Mouse (Mus musculus) monocyte, adult 2 months (primary cell): ENCODE data around the gene Meaf6.

Experiments used
- DNase-seq, 2 experiments: peaks; one replicate each; pipeline ENCODE4 v3.0.0; 2022; ENCODE audit warnings: low spot score in 2 of 2, low read depth in 1 of 2

Meaf6 gene

DNA sequence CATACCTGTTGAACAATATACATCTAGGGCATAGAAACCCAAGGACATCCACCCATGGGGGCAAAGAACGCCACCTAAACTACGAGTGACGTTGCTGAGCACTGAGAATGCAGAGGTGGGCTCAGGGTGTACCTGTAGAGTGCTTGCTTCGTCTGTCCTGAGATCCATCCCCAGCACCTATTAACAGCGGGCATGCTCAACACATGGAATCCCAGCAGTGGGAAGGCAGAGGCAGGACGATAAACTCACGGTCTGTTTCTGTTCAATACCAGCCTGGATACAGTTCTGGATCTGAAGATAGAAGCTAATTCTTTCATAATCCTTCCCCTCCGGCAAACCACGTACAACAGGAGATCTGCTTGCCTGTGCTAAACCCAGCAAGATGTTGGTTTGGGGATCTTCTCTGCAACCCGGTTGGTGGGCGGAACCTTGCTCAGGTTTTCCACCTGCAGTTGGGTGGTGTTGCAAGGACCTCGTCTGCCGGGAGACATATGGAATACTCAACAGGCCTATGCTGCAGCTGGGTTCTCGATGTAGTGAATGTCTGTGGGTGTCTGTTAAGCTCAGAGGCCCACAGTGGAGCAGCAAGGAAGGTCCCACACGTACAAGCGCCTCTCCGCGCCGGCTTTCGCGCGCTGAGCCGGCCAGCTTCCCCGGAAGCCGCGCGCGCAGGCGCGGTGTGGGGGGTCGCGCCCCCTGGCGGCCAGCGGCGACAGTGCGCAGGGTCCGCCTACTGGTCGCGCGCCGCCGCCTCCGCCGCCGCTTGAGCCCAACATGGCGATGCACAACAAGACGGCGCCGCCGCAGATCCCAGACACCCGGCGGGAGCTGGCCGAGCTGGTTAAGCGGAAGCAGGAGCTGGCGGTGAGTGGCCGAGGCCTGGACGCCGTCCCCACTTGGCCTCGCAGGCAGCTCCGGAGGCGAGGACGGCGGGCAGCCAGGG is at the start of gene Meaf6:
Meaf6 (plus strand) TSS at position 732 of the 943 bp plus-strand sequence.
- DNase-seq, result peak; percentile 72 to 89

DNA sequence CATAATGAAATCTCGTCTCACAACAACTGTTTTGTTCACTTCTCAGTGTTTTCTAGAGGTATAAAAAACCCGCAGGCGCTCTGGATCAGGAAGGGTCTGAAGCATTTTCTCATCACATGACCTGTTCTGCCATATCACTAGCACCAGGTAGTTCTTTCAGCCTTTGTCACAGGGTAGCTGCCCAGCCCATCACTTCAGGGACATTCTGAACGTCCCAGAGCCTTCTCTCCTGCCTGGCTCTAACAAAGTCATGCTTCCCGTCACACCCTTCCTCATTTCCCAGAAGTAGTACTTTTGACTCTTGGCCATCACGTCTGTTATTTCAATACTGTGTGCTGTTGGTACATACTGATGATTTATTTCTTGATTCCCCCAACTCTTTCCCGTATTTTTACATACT is 40.5 kb upstream of the Meaf6 start:
- DNase-seq, result no peak

- DNase-seq, result peak in 1 of 2 experiments; percentile 40
These were observed 29.5 kb upstream of the Meaf6 start for GRCm38 (mm10) chr4:125055385-125055784.

DNA sequence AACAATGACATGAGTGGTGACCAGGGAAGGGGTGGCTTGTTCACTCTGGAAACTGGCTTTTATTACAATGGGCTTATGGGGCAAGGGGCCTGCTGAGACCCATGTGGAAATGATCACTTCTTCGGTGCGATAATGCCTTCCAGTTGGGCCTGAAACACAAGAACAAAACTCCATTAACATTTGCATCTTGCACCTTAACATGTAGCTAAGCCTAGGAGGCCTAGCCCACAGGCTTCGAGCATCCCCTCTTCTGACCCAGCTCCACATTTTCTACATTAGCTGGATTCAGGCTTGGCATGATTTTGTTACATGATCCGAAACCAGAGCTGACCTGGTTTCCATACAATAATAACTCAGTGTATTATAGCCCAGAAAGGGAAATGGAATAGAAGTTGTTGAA is 28.5 kb upstream of the Meaf6 start:
- no peak for DNase-seq

DNA sequence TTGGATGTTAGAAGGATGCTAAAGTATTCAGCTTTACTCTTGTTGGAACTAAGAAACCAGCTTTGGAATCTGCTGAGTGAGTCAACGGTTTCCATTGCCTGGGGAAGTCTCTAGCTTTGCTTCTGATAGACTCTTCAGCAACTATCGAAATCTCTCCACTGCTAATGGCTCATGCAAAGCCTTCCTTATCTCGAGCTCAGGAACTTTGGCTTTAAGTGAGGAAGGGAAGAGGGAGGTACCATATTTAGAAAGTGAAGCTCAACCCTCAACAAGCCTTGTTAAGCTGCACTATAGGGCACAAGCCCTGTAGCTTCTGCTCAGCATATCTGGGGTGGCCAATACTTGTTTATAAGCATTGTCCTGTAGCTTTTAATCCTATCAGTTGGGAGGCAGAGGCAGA is 27.7 kb upstream of the Meaf6 start:
- DNase-seq, result no peak

- DNase-seq, result no peak
These were observed 26.9 kb upstream of the Meaf6 start for GRCm38 (mm10) chr4:125058033-125058432.

DNA sequence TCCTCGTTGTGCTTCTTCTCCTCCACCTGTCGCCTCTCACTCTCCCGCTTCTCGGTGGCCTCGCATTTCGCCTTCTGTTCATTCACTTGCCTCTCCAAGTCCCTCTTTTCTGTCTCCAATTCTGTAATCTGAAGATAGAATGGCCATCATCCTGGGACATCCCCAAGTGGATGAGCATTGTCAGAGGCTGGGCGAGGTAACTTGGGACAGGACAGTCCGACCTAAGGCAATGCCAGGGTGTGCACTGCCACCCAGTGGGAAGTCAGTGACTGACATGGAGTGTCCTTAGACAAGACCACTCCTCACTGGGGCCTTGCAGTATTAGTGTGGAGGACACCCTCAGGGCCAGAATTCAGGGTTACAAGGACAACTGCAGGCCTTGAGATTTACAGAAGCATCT is 25.9 kb upstream of the Meaf6 start:
- peak in 1 of 2 experiments; percentile 23 for DNase-seq

DNA sequence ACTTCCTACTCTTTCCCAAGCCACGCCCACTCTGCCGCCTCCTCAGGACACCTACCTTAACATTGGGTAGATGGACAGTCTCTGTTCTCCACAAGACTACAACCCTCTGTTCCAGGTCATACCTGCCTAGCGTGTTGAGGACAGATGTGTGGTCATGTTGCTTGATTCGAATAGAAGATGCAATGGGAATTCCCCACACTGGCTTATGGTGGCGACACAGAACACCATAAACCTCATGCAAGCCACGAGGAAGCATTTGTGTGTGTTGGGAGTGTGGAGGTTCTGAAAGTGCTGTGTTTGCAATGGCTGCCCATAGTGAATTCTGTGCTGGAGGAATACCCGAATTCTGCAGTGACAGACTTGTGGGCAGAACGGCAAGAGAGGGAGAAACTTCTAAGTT is 21.1 kb upstream of the Meaf6 start:
- no peak for DNase-seq

- DNase-seq, result peak in 1 of 2 experiments; percentile 29
These were observed 19.2 kb upstream of the Meaf6 start, which contains the start of gene Dnali1 for GRCm38 (mm10) chr4:125065517-125066307. Gene Dnali1 (minus strand): TSS chr4:125065703.

DNA sequence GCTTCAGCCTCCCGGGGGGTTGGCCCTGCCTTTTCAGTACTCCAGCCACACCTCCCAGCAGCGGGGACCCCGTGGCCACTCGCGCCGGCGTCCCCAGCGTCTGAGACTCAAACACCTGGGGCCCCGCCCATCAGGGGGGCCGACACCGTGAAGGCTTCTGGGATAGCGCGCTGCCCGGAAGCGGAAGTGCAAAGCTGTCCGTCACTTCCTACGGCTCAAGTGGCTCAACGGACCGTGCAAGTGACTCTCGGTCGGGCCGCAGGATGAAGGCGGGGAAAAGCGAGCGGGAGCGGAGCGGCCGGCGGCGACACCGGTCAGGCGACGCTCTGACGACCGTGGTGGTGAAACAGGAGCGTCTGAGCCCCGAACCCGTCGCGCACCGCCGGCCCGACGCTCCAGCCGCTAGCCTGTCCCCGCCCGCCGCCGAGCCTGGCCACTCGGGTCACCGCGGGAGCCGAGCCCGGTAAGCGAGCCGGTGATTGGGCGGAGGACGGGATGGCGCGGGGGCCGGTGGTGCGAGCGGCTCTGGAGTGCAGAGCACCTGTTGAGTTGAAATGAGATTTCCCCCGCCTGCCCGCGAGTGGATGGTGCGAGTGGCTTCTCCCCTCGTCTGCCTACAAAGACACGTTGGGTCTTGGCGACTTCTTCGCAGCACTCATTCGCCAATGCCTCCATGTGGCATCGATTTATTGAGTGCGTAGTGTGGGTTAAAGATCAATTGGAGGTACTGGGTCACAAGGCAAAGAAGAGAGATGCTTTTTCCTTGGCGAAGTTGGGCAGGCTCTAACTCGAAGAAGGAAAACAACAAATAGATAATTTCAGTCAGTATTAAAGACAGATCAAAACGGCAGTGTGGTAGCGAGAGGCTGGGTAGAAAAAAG is 18.2 kb upstream of the Meaf6 start, which contains the start of gene Snip1:
Snip1 (plus strand) TSS at position 183 of the 881 bp plus-strand sequence.
- DNase-seq, result peak; percentile 57 to 81

DNA sequence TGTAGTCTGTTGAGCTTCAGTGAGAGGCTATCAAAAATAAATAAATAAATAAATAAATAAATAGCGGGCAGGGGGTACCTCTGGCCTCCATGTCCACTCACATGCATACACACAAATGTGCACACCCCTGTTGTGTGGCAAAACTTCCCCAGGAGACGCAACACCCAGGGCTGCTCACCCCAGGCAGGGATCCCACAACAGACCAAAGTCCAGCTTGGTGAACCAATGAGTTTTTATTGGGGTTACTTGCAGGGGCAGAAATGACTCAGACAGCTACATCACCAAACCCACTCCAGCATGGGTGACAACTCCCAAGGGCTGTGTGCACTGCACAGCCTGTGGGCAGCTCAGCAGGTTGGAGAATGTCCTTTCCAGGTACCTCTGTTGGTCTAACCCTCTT is 7.2 kb upstream of the Meaf6 start:
- DNase-seq, result no peak

- DNase-seq, result no peak
These were observed 6.2 kb upstream of the Meaf6 start for GRCm38 (mm10) chr4:125078698-125079097.

DNA sequence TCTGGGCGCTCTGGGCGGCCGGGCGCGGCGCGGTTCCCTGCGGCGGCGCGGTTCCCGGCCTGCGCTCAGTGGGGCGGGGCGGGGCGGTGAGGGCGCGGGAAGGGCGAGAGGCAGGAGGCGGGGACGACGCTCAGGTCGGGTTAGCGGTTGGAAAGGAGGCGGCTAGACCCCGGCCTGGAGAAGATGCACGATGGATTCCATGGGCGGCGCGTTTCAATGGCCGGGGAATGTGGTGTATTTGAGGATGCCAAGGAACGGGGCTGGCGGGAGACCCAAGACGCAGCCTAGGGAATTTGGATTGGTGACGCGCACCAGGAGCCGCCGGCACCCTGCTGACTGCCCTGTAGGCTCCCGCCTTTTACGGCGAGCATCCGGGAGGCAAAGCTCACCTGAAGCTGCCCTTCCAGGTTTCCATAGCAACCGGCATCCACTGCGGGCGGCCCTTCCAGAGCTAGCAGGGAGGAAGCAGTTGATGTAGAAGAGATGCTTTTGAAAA is 460 bp downstream of the Meaf6 start:
- DNase-seq, result no peak

DNA sequence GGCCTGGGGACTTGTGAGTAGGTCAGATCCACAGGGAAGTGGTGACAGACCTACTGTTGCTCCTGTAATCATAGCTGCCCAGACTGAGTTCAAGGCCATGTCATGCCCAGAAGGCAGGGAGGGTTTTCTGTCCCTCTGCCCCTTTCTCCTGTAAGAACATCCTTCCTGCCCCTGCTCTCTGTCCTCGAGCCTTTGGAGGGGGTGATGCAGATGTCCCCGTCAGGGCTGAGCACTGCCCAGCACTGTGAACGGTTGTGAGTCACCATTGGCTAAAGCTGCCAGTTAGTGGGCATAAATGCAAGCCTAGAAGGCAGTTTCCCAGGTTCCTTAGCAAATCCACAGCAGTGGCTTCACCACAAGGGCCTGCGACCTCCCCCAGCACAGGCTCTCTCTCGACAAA is 8.1 kb downstream of the Meaf6 start:
- no peak for DNase-seq

DNA sequence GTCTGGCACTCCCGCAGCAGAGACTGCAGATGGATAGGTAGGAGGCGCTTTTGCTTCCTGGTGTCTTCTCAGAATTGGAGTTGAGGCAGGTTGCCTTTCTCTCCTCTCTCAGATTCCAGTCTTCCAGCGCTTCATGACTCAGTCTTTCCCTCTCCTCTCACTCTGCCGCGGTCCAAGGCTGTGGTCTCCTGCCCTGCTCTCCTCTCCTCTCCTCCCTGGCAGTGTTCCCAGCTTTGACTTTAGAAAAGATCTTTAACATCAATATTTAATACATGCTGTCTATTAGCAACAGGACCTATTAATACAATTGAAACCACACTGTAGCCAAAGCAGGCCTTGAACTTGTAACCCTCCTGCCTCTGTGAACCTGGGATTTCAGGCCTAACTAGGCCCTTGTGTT is 11.1 kb downstream of the Meaf6 start:
- DNase-seq, result no peak

- no peak for DNase-seq
These were observed 12.5 kb downstream of the Meaf6 start for GRCm38 (mm10) chr4:125097412-125097811.

GRCm38 (mm10) chr4:125099458-125099857 is 14.5 kb downstream of the Meaf6 start:
- peak in 1 of 2 experiments; percentile 65 for DNase-seq

- no peak for DNase-seq
These were observed 16.4 kb downstream of the Meaf6 start for GRCm38 (mm10) chr4:125101334-125101733.

DNA sequence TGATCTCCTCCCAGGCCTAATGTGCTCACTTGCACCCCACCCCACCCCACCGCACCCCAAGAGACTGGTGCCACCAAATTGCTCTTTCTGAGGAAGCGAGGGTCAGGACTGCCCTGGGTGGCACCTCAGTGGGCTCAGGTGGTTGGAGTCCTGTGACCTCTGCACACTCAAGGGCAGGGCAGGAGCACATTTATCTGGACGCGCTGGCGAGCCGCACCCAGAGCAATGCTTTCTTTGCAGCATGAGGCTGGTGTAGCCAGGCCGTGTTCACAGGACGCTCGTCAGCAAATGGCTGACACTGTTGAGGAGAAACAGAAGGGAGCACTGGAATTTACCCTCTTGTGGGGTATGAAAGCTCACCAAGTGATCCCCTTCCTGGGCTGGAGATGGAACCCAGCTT is 20.4 kb downstream of the Meaf6 start:
- DNase-seq, result no peak

GRCm38 (mm10) chr4:125114638-125115037 is 29.7 kb downstream of the Meaf6 start:
- peak in 1 of 2 experiments; percentile 71 for DNase-seq

DNA sequence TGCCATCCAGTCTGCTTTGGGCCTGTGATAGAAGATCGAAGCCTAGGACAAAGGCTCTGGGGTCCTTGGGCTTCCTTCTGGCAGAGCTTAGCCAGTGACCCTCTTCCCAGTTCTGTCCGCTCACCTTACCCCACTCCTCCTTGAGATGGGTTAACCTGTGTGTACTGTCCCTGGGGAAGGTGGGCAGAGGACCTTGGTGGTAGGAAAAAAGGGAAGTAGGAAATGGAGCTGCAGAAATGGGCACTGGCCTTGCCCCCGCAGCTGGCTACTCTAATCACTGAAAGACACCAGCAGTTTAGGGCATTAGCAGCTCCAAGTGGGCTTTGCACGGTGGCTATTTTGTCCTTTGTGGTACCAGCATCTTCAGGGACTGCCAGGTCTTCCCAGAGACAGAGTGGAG is 30.1 kb downstream of the Meaf6 start:
- DNase-seq, result no peak
